Comparison of ENCODE assay signal across 26 mouse cellular contexts in genomic region chr14:21764646-21765045, GRCm38 (mm10). TPM values are rescaled to one million over a fixed set of nuclear protein-coding genes. Genes with fewer than 3 reads are reported as not detected.
DNase-seq lines count a peak whose midpoint lies in the region; ATAC-seq and TF ChIP-seq lines count a peak whose summit lies in the region.
"Had no signal": no experiment of that assay in that cellular context is flagged by ENCODE, and none has a peak within 500 bp of the region (broad histone marks: within the 10 kb centered on the region; RNA-seq: fewer than 3 reads in every experiment).

No protein-coding gene starts in this region.

- no peaks in the 10 kb centered on the region for H3K27me3 ChIP-seq in forebrain, embryonic 12.5 days
- no peaks in the 10 kb centered on the region for H3K27me3 ChIP-seq in lung, postnatal 0 days (replicated peaks; ENCODE audit: insufficient read depth, low read length)
- H3K27me3 ChIP-seq: embryonic facial prominence, embryonic 13.5 days; embryonic facial prominence, embryonic 15.5 days; forebrain, embryonic 13.5 days; forebrain, embryonic 15.5 days had no signal

- H3K9ac ChIP-seq in forebrain, embryonic 12.5 days, result no peak overlapping the region
- H3K9ac ChIP-seq in lung, postnatal 0 days (replicated peaks; ENCODE audit: low read depth), result no peak overlapping the region
- H3K9ac ChIP-seq: embryonic facial prominence, embryonic 13.5 days; embryonic facial prominence, embryonic 15.5 days; forebrain, embryonic 13.5 days; forebrain, embryonic 15.5 days; forebrain, postnatal 0 days had no signal

- no peak for TF ChIP-seq CTCF in lung, postnatal 0 days (IDR thresholded peaks at IDR 0.05)

- no peak for TF ChIP-seq EP300 in lung, postnatal 0 days (IDR thresholded peaks at IDR 0.05)

- no peaks in the 10 kb centered on the region for H3K36me3 ChIP-seq in forebrain, embryonic 12.5 days (replicated peaks)
- H3K36me3 ChIP-seq in lung, postnatal 0 days (ENCODE audit: insufficient read depth, low read length), result no peaks in the 10 kb centered on the region
- H3K36me3 ChIP-seq: embryonic facial prominence, embryonic 13.5 days; embryonic facial prominence, embryonic 15.5 days; forebrain, embryonic 10.5 days; forebrain, embryonic 15.5 days had no signal

- no peaks in the 10 kb centered on the region for H3K9me3 ChIP-seq in forebrain, embryonic 12.5 days
- H3K9me3 ChIP-seq in lung, postnatal 0 days (ENCODE audit: low read length), result no peaks in the 10 kb centered on the region
- H3K9me3 ChIP-seq: embryonic facial prominence, embryonic 13.5 days; embryonic facial prominence, embryonic 15.5 days; forebrain, embryonic 10.5 days; forebrain, embryonic 13.5 days; forebrain, embryonic 15.5 days had no signal

- no peak overlapping the region for H3K27ac ChIP-seq in forebrain, embryonic 12.5 days
- no peak overlapping the region for H3K27ac ChIP-seq in lung, postnatal 0 days (ENCODE audit: low read length)
- H3K27ac ChIP-seq: embryonic facial prominence, embryonic 13.5 days; embryonic facial prominence, embryonic 15.5 days; forebrain, embryonic 10.5 days; forebrain, embryonic 13.5 days; forebrain, embryonic 15.5 days had no signal

- WGBS in forebrain, embryonic 12.5 days, result 82% methylated on average over 6 of the region's 6 CpGs
- 82% methylated on average over 6 of the region's 6 CpGs for WGBS in lung, postnatal 0 days

- H3K4me2 ChIP-seq in forebrain, embryonic 12.5 days, result no peak overlapping the region
- no peak overlapping the region for H3K4me2 ChIP-seq in lung, postnatal 0 days (replicated peaks; ENCODE audit: low read depth, low read length)
- H3K4me2 ChIP-seq: embryonic facial prominence, embryonic 13.5 days; embryonic facial prominence, embryonic 15.5 days; forebrain, embryonic 13.5 days; forebrain, embryonic 15.5 days had no signal

- intact Hi-C loops in heart, postnatal 10 days (cut with DNase I), result no loop called here

- H3K4me1 ChIP-seq in forebrain, embryonic 12.5 days, result peaks cover 21% of the 10 kb centered on the region
- H3K4me1 ChIP-seq in lung, postnatal 0 days (ENCODE audit: insufficient read depth, low read depth, low read length), result no peaks in the 10 kb centered on the region

- no peak overlapping the region for H3K4me3 ChIP-seq in forebrain, embryonic 12.5 days (replicated peaks)
- no peak overlapping the region for H3K4me3 ChIP-seq in lung, postnatal 0 days (ENCODE audit: low read depth, low read length)
- H3K4me3 ChIP-seq: embryonic facial prominence, embryonic 13.5 days; embryonic facial prominence, embryonic 15.5 days; erythroblast, embryonic 14.5 days; forebrain, embryonic 10.5 days; forebrain, embryonic 13.5 days; forebrain, embryonic 15.5 days had no signal

- ATAC-seq in forebrain, embryonic 12.5 days (ENCODE audit: low FRiP score), result no peak
- ATAC-seq in lung, postnatal 0 days, result no peak
- ATAC-seq: activated CD4-positive, CD25-positive, alpha-beta regulatory T cell, adult 4 months; forebrain, embryonic 13.5 days; forebrain, embryonic 15.5 days; forebrain, postnatal 0 days had no signal

- DNase-seq in cerebellum, adult 9-10 months, result peak; percentile 44
- DNase-seq in cerebellum, postnatal 36 days, result no peak
- peak; percentile 48 for DNase-seq in heart, adult 11 months
- no peak for DNase-seq in heart, postnatal 10 days
- DNase-seq in brain, adult 2 months (ENCODE audit: low read depth, low spot score), result peak; percentile 65
- DNase-seq in lung, postnatal 0 days (ENCODE audit: low spot score), result no peak
- DNase-seq: adrenal gland, adult 8-10 months; adrenal gland, postnatal 14 days; adrenal gland, postnatal 36 days; cerebellum, adult 8-10 months; cerebellum, postnatal 14 days; embryo, embryonic 11 days; forebrain, postnatal 0 days had no signal

RNA-seq across cellular contexts. Expression of gene Dusp13, which starts 13.7 kb away (rescaled TPM):
- total RNA-seq in heart, postnatal 10 days (2021), result under 1 TPM in 1 of 2 experiments, not detected in 1; 0.60 TPM
- not detected in 2 replicates for polyA plus RNA-seq in forebrain, embryonic 12.5 days (2016; fragmentation: Nextera tagmentation; extraction: Ambion mirVana)
- polyA plus RNA-seq in lung, postnatal 0 days (2015; fragmentation: Nextera tagmentation; extraction: Ambion mirVana), result 0.20 and 0.29 TPM in 2 replicates
- total RNA-seq: adrenal gland, postnatal 14 days; common myeloid progenitor, adult 5-6 weeks; MEL had no signal
- polyA plus RNA-seq: activated CD4-positive, CD25-positive, alpha-beta regulatory T cell, adult 4 months; brain, embryonic 14.5 days; embryonic facial prominence, embryonic 11.5 days; erythroblast, embryonic 14.5 days; forebrain, embryonic 10.5 days; forebrain, embryonic 13.5 days; forebrain, embryonic 15.5 days had no signal

RNA-seq across cellular contexts. Expression of gene Samd8, which starts 14.3 kb away (rescaled TPM):
- total RNA-seq in heart, postnatal 10 days (2021), result 10 to 100 TPM; 27.2 to 30.5 TPM
- 13.9 and 17.0 TPM in 2 replicates for polyA plus RNA-seq in forebrain, embryonic 12.5 days (2016; fragmentation: Nextera tagmentation; extraction: Ambion mirVana)
- 7.1 and 8.1 TPM in 2 replicates for polyA plus RNA-seq in lung, postnatal 0 days (2015; fragmentation: Nextera tagmentation; extraction: Ambion mirVana)

RNA-seq across cellular contexts. Expression of gene Dupd1, which starts 50.3 kb away (rescaled TPM):
- total RNA-seq in heart, postnatal 10 days (2021), result under 1 TPM in 1 of 2 experiments, not detected in 1; 0.45 TPM
- polyA plus RNA-seq in forebrain, embryonic 12.5 days (2016; fragmentation: Nextera tagmentation; extraction: Ambion mirVana), result not detected in 2 replicates
- polyA plus RNA-seq in lung, postnatal 0 days (2015; fragmentation: Nextera tagmentation; extraction: Ambion mirVana), result 0.16 and 0.24 TPM in 2 replicates
- total RNA-seq: common myeloid progenitor, adult 5-6 weeks; ES-E14; MEL had no signal
- polyA plus RNA-seq: activated CD4-positive, CD25-positive, alpha-beta regulatory T cell, adult 4 months; embryonic facial prominence, embryonic 15.5 days; forebrain, embryonic 10.5 days; forebrain, embryonic 13.5 days; forebrain, embryonic 15.5 days had no signal

Comparison
In these comparisons a context has a peak if more than half of its experiments do, and no peak if none do; other contexts are left out.
1. DNase-seq: peak in cerebellum, adult 9-10 months (single experiment), heart, adult 11 months (single experiment) and brain, adult 2 months (single experiment); none in cerebellum, postnatal 36 days (0 of 2), heart, postnatal 10 days (0 of 2) and lung, postnatal 0 days (single experiment).